Mouse (Mus musculus): ENCODE results near the gene Jak3. TPM values are rescaled to one million over a fixed set of nuclear protein-coding genes. Genes with fewer than 3 reads are reported as not detected.
"Not testable (repeated sequence)": the region's sequence is repeated elsewhere in the genome, so short reads cannot be mapped to it uniquely, and the experiment has no call there.

The Jak3 gene
- total RNA-seq, 4 experiments from 2014 or later = 4.6 to 10.5 (median 7.9) TPM

DNA sequence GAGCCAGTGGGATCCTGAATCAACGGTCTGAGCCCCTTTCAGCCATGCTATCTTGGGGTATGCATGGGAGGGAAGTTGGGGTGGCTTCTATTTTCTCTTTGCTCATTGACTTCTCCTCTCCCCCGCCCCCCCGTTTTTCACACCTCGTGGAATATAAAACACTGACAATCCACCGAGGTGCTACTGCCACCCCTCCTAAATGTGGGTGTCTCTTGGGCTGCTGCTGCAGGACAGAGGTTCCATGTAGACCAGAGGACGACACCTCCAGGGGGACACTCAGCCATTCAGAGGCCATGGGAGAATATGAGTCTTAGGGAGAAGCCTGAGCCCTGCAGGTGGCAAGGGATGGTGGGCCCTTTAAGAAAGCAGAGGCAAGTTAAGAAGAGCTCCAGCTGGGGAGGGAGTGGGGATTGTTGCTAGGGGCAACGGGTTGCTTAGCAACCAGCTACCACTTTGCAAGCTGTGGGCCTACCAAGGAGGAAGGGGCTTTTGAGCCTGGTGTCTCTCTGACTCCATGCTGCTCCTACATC is 43.9 kb downstream of the Jak3 start:
- DNase-seq (ENCODE audit: low spot score in 2 of 2) = peak; percentile 74 to 76

DNA sequence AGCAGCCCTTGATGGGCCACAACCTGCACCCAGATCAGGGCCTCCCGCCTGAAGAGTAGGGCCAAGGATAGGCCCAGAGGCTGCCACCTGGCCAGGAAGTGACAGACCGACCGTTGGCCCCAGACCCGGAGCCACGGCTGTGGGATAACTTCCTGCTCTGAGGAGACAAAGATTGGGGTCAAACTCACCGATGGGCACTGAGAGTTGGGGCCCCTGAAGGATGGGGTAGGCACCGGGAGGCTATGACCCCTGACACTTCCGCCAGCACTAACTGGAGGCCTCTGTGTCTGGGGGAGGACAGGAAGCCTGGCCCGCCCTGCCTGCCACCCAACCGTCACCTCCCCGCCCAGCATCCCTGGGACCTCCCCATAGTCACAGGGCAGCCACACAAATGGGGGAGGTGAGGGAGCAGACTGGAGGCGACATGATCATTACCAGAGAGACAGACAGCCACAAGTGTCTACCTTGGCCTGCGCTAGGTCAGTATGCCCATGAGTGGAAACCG is 47.0 kb downstream of the Jak3 start:
- no peak for DNase-seq (ENCODE audit: low spot score in 2 of 2)

GRCm38 (mm10) chr8:71724389-71724788 is 48.3 kb downstream of the Jak3 start:
- DNase-seq (ENCODE audit: low spot score in 2 of 2) = no peak

DNA sequence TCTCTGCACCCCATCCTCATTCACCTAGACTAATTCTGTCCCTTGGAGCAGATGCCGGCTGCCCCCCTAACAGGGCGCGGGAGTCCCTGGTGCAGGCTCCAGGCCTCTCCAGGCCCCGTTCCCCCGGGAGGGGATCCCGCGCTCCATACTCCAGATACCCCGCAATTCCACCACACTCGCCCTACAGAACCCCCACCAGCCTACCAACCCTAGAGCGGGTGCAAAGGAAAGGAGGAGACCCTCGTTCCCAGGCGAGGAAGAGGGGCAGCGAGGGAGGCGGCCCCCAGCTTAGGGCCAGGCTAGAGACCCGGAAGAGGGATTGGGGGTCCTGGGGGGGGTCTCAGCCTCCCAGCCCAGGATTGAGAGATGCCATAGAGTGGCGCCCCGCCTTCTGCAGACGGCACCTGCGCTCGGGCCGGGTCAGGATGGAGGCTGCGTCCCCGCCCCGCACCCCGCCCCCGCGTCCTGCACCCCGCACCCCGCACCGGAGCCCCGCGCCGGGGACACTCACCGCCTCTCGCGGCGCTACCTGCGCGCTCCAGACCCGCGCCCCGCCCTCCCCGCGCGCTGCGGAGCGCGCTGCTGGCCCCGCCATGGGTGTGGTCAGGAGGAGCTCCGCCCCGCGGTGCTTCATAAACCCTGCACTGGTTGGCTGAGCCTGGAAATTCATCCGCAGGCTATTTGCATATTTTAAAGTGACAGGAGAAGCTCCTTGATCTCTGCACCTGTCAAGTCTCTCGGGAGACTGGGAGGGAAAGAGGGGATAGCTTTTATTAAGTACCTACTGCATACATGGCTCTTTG is 49.2 kb downstream of the Jak3 start, which contains the start of gene Fcho1:
Fcho1 (minus strand) TSS at position 595 of the 803 bp plus-strand sequence.
- DNase-seq (ENCODE audit: low spot score in 2 of 2) = peak; percentile 82 to 83

- no peak for DNase-seq (ENCODE audit: low spot score in 2 of 2)
Observed at GRCm38 (mm10) chr8:71728240-71728785, 52.2 kb downstream of the Jak3 start.

- DNase-seq (ENCODE audit: low spot score in 2 of 2) = no peak
Observed at GRCm38 (mm10) chr8:71728826-71729620, 52.9 kb downstream of the Jak3 start.

DNA sequence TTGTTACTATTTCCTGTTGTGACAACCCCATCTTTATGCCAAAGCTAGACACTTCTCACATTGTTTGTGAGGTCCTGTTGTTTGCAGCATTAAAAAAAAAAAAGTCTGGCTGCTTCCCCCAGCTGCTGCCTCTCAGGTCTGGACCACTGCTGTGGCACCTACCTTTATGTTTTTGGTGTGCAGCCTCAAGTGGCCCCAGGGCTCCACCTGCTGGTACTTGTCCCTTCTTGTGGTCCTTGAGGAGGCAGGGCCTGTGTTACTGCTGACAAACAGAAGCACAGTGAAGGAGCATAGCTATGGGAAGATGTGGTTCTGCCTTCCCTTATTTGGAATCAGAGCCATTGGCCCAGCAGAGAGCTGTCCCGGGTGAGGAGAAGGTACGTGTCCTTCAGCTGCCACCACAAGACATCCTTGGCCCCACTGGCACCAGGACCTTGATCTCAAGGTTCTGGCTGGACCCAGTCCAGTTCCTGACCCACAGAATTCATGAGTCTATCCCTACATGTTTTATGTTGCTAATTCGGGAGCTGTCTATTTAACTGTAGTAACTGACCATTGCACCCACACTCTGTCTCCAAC is 55.6 kb downstream of the Jak3 start:
- no peak for DNase-seq (ENCODE audit: low spot score in 2 of 2)

DNA sequence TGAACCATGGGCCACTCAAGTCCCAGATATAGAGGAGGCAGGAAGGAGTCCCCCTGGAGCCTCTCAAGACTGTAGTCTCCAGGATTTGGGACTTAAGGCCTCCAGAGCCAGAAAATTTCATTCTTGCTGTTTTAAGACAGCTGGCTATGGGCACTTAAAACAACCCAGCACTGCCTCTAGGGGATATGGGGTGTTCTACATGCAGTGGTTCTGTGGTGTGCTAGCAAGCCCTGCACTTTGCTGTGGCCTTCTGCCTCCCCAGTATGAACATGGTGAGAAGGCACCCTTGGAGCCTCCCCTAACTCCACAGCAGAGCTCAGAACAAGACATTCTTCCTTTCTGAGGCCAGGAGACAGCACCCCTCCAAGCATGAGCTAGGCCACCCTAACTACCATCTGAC is 62.2 kb downstream of the Jak3 start:
- DNase-seq (ENCODE audit: low spot score in 2 of 2) = not testable (repeated sequence)

Small RNA genes lying within 50 kb of the gene (microRNA-seq; reads per million reads assigned to microRNA genes)
- gene Mir6769b = 29.0 to 40.7 reads per million in 2 experiments

Other genes with a start within 250 kb of the Jak3 start
- gene Abhd8, start 212.6 kb upstream of the Jak3 start, total RNA-seq (2022) = 100 to 1,000 TPM; 200 to 255 (median 229) TPM
- gene Mrpl34, start 211.3 kb upstream of the Jak3 start, total RNA-seq (2022) = 10 to 100 TPM; 38.6 to 47.2 (median 46.2) TPM
- 10 to 100 TPM; 74.9 to 82.2 (median 79.0) TPM for gene Dda1, start 207.1 kb upstream of the Jak3 start, total RNA-seq (2022)
- 10 to 100 TPM; 48.4 to 55.9 (median 51.6) TPM for gene Ano8, start 190.3 kb upstream of the Jak3 start, total RNA-seq (2022)
- gene Gtpbp3, start 188.2 kb upstream of the Jak3 start, total RNA-seq (2022) = 10 to 100 TPM; 28.8 to 42.3 (median 32.5) TPM
- 1 to 10 TPM; 6.2 to 9.6 (median 7.4) TPM for gene Plvap, start 164.5 kb upstream of the Jak3 start, total RNA-seq (2022)
- not detected for gene Ccdc194, start 150.6 kb upstream of the Jak3 start, total RNA-seq (2022)
- gene Bst2, start 138.8 kb upstream of the Jak3 start, total RNA-seq (2022) = 10 to 100 TPM in 2 of 4 experiments, 1 to 10 TPM in 2; 4.1 to 23.3 (median 8.6) TPM
- 10 to 100 TPM; 32.6 to 43.7 (median 36.8) TPM for gene Mvb12a, start 133.4 kb upstream of the Jak3 start, total RNA-seq (2022)
- 1 to 10 TPM in 1 of 4 experiments, under 1 TPM in 3; 0.27 to 1.3 (median 0.54) TPM for gene Tmem221, start 117.4 kb upstream of the Jak3 start, total RNA-seq (2022)
- under 1 TPM in 2 of 4 experiments, not detected in 2; 0.14 to 0.28 TPM for gene Nxnl1, start 109.7 kb upstream of the Jak3 start, total RNA-seq (2022)
- 100 to 1,000 TPM; 107 to 130 (median 117) TPM for gene Slc27a1, start 107.4 kb upstream of the Jak3 start, total RNA-seq (2022)
- gene Pgls, start 84.1 kb upstream of the Jak3 start, total RNA-seq (2022) = 10 to 100 TPM; 29.1 to 38.5 (median 33.6) TPM
- gene Fam129c, start 78.6 kb upstream of the Jak3 start, total RNA-seq (2022) = 1 to 10 TPM; 2.0 to 4.6 (median 3.5) TPM
- gene Colgalt1, start 65.3 kb upstream of the Jak3 start, total RNA-seq (2022) = 10 to 100 TPM; 53.2 to 59.7 (median 53.8) TPM
- gene Unc13a, start 4.5 kb upstream of the Jak3 start, total RNA-seq (2022) = 100 to 1,000 TPM; 219 to 265 (median 239) TPM
- 1 to 10 TPM; 2.1 to 6.9 (median 2.6) TPM for gene Insl3, start 12.9 kb downstream of the Jak3 start, total RNA-seq (2022)
- under 1 TPM; 0.47 to 0.93 (median 0.56) TPM for gene B3gnt3, start 25.5 kb downstream of the Jak3 start, total RNA-seq (2022)
- gene Fcho1, start 49.4 kb downstream of the Jak3 start, total RNA-seq (2022) = 100 to 1,000 TPM in 3 of 4 experiments, 10 to 100 TPM in 1; 92.1 to 120 (median 112) TPM
- 10 to 100 TPM in 2 of 4 experiments, 1 to 10 TPM in 2; 8.2 to 12.4 (median 9.8) TPM for gene Zfp709, start 205.7 kb downstream of the Jak3 start, total RNA-seq (2022)
- 10 to 100 TPM; 13.7 to 19.8 (median 17.1) TPM for gene Zfp882, start 232.3 kb downstream of the Jak3 start, total RNA-seq (2022)
- gene Zfp617, start 232.3 kb downstream of the Jak3 start, total RNA-seq (2022) = 10 to 100 TPM; 26.8 to 31.9 (median 27.0) TPM

Measured in layer of hippocampus, adult 8-10 months (tissue).